8 mouse cellular contexts compared by ENCODE assay signal in genomic region chr12:21373820-21374475, GRCm38 (mm10). TPM values are rescaled to one million over a fixed set of nuclear protein-coding genes. Genes with fewer than 3 reads are reported as not detected.
DNase-seq lines count a peak whose midpoint lies in the region; ATAC-seq and TF ChIP-seq lines count a peak whose summit lies in the region.

No protein-coding gene starts in this region.

- no peaks in the 10 kb centered on the region for H3K9me3 ChIP-seq in forebrain, embryonic 13.5 days (replicated peaks)
- H3K9me3 ChIP-seq in liver, embryonic 16.5 days (replicated peaks; ENCODE audit: control insufficient read depth, low read length): no peaks in the 10 kb centered on the region

- peak overlapping the region; percentile 75 for H3ac ChIP-seq in C2C12 (ENCODE audit: control insufficient read depth, insufficient read length, low read depth)

- peaks cover 27% of the 10 kb centered on the region for H3K79me3 ChIP-seq in C2C12 (ENCODE audit: low read depth)

- peak overlapping the region; percentile 69 for H3K4me2 ChIP-seq in forebrain, embryonic 13.5 days
- H3K4me2 ChIP-seq in liver, embryonic 16.5 days (ENCODE audit: low read depth, low read length): peak overlapping the region; percentile 95

- ATAC-seq in forebrain, embryonic 13.5 days: no peak; the same call in 1 of the 2 replicates
- peak; percentile 11 for ATAC-seq in liver, embryonic 16.5 days (ENCODE audit: low read depth)

- H3K36me3 ChIP-seq in C2C12 (ENCODE audit: control insufficient read depth, insufficient read depth): no peaks in the 10 kb centered on the region
- H3K36me3 ChIP-seq in forebrain, embryonic 13.5 days (ENCODE audit: poor library complexity, severe bottlenecking): no peaks in the 10 kb centered on the region
- H3K36me3 ChIP-seq in liver, embryonic 16.5 days (ENCODE audit: control insufficient read depth, insufficient read depth): no peaks in the 10 kb centered on the region

- peaks cover 38% of the 10 kb centered on the region for H3K79me2 ChIP-seq in C2C12 (ENCODE audit: control insufficient read depth, insufficient read depth)

- no peak for TF ChIP-seq CTCF in cerebellum, adult 2 months (IDR thresholded peaks at IDR 0.05; ENCODE audit: borderline replicate concordance, insufficient read depth, low read depth, low read length)
- TF ChIP-seq CTCF in C2C12 (IDR thresholded peaks at IDR 0.05; ENCODE audit: control insufficient read depth, insufficient read depth, insufficient read length): no peak

- no peaks in the 10 kb centered on the region; the same call in 1 of the 2 replicates for H3K4me1 ChIP-seq in cerebellum, adult 2 months (ENCODE audit: control insufficient read depth, insufficient read depth, low read length)
- peaks cover 14% of the 10 kb centered on the region for H3K4me1 ChIP-seq in forebrain, embryonic 13.5 days
- peaks cover 17% of the 10 kb centered on the region for H3K4me1 ChIP-seq in liver, embryonic 16.5 days (ENCODE audit: control insufficient read depth, low read depth, low read length)

- peak overlapping the region; percentile 86 for H3K9ac ChIP-seq in forebrain, embryonic 13.5 days
- peak overlapping the region; percentile 93 for H3K9ac ChIP-seq in liver, embryonic 16.5 days (ENCODE audit: low read depth, low read length)

- peak overlapping the region; percentile 97 for H3K27ac ChIP-seq in cerebellum, adult 2 months (ENCODE audit: insufficient read depth, low read length)
- H3K27ac ChIP-seq in forebrain, embryonic 13.5 days: peak overlapping the region; percentile 94
- H3K27ac ChIP-seq in liver, embryonic 16.5 days (ENCODE audit: low read length): peak overlapping the region; percentile 98

- peak overlapping the region; percentile 87 for H3K4me3 ChIP-seq in cerebellum, adult 2 months (replicated peaks; ENCODE audit: insufficient read depth, low read depth, low read length)
- H3K4me3 ChIP-seq in C2C12 (ENCODE audit: insufficient read depth, poor library complexity, severe bottlenecking): peak overlapping the region; percentile 45
- H3K4me3 ChIP-seq in forebrain, embryonic 13.5 days: peak overlapping the region; percentile 71
- peak overlapping the region; percentile 91 for H3K4me3 ChIP-seq in liver, embryonic 16.5 days (ENCODE audit: low read depth, low read length)

- TF ChIP-seq POLR2A in cerebellum, adult 2 months (IDR thresholded peaks at IDR 0.05; ENCODE audit: borderline replicate concordance, insufficient read depth, low read length): no peak

- 4% methylated on average over 24 of the region's 24 CpGs for WGBS in cerebellum, adult 2 months
- 4% methylated on average over 24 of the region's 24 CpGs for WGBS in forebrain, embryonic 13.5 days
- WGBS in liver, embryonic 16.5 days (ENCODE audit: insufficient replicate concordance): under 1% methylated on average over 24 of the region's 24 CpGs

- DNase-seq in cerebellum, adult 2 months: no peak
- no peak for DNase-seq in cerebellum, postnatal 25 days
- no peak for DNase-seq in c-Kit-positive CD71-positive TER-119-positive erythroid progenitor cells, embryonic 14.5 days (ENCODE audit: low spot score)
- no peak for DNase-seq in adrenal gland, postnatal 4 days (ENCODE audit: low spot score in 2 of 2)
- no peak for DNase-seq in kidney, adult 18-20 months

- no peaks in the 10 kb centered on the region for H3K27me3 ChIP-seq in cerebellum, adult 2 months (ENCODE audit: control insufficient read depth, insufficient read depth, low read length)
- H3K27me3 ChIP-seq in C2C12 (ENCODE audit: control insufficient read depth, insufficient read depth, insufficient read length): no peaks in the 10 kb centered on the region
- H3K27me3 ChIP-seq in forebrain, embryonic 13.5 days: no peaks in the 10 kb centered on the region
- H3K27me3 ChIP-seq in liver, embryonic 16.5 days (ENCODE audit: control insufficient read depth, insufficient read depth, low read depth, low read length): no peaks in the 10 kb centered on the region

TF ChIP-seq in C2C12, 6 proteins besides CTCF, POLR2A, EP300 and RAD21:
- TF ChIP-seq MYOD1 (IDR thresholded peaks at IDR 0.05; ENCODE audit: control insufficient read depth, insufficient read length, low read depth) (no peak), MAX (IDR thresholded peaks at IDR 0.05) (no peak), CEBPB (IDR thresholded peaks at IDR 0.05; ENCODE audit: low read depth) (no peak), FOSL1 (IDR thresholded peaks at IDR 0.05; ENCODE audit: insufficient read depth, low read length, poor library complexity, severe bottlenecking) (no peak), MYOG (IDR thresholded peaks at IDR 0.05; ENCODE audit: control insufficient read depth, extremely low read depth, insufficient read length) (no peak), USF1 (IDR thresholded peaks at IDR 0.05; ENCODE audit: low read depth) (no peak)
TF ChIP-seq in C2C12: peak in this region for 0.

RNA-seq across cellular contexts. Expression of gene Adam17, which starts 0.5 kb away (rescaled TPM):
- 19.0 and 19.4 TPM in 2 replicates for polyA plus RNA-seq in cerebellum, adult 2 months (2012; rRNA removed)
- 12.4 TPM for polyA plus RNA-seq in C2C12 (2012; fragmentation: generic; extraction: Trizol)
- 22.9 and 23.8 TPM in 2 replicates for polyA plus RNA-seq in forebrain, embryonic 13.5 days (2015; fragmentation: Nextera tagmentation; extraction: Ambion mirVana)
- 15.8 and 16.3 TPM in 2 replicates for polyA plus RNA-seq in liver, embryonic 16.5 days (2015; fragmentation: Nextera tagmentation; extraction: Ambion mirVana)
- total RNA-seq in adrenal gland, postnatal 4 days (2021): 10 to 100 TPM; 48.9 to 57.0 TPM

RNA-seq across cellular contexts. Expression of gene Ywhaq, which starts 43.5 kb away (rescaled TPM):
- 426 and 436 TPM in 2 replicates for polyA plus RNA-seq in cerebellum, adult 2 months (2012; rRNA removed)
- polyA plus RNA-seq in C2C12 (2012; fragmentation: generic; extraction: Trizol): 305 TPM
- polyA plus RNA-seq in forebrain, embryonic 13.5 days (2015; fragmentation: Nextera tagmentation; extraction: Ambion mirVana): 1,106 and 1,152 TPM in 2 replicates
- polyA plus RNA-seq in liver, embryonic 16.5 days (2015; fragmentation: Nextera tagmentation; extraction: Ambion mirVana): 161 and 182 TPM in 2 replicates
- 100 to 1,000 TPM; 268 to 301 TPM for total RNA-seq in adrenal gland, postnatal 4 days (2021)

RNA-seq across cellular contexts. Expression of gene Iah1, which starts 57.8 kb away (rescaled TPM):
- 36.8 and 37.2 TPM in 2 replicates for polyA plus RNA-seq in cerebellum, adult 2 months (2012; rRNA removed)
- 33.1 TPM for polyA plus RNA-seq in C2C12 (2012; fragmentation: generic; extraction: Trizol)
- 48.2 and 50.5 TPM in 2 replicates for polyA plus RNA-seq in forebrain, embryonic 13.5 days (2015; fragmentation: Nextera tagmentation; extraction: Ambion mirVana)
- 52.9 and 55.8 TPM in 2 replicates for polyA plus RNA-seq in liver, embryonic 16.5 days (2015; fragmentation: Nextera tagmentation; extraction: Ambion mirVana)
- 10 to 100 TPM; 59.1 to 61.7 TPM for total RNA-seq in adrenal gland, postnatal 4 days (2021)
